Mouse (Mus musculus): ENCODE measurements at regions not wholly inside any gene's neighbourhood (a gene's known extent, or its start where the extent isn't known, plus 50 kb on each side); places are given as distances from the start of the nearest gene placed in this dataset.
A peak's percentile ranks its signal among the peaks of the same experiment; 100 is the strongest.

GRCm38 (mm10) chrX:38710660-38711264 is 61.7 kb upstream of the 6030498E09Rik start:
- Histone ChIP-seq H3K27ac (ENCODE audit: low read depth) (no peak overlapping the region), H3K4me3 (ENCODE audit: low read depth, low read length) (no peak overlapping the region), H3K36me3 (replicated peaks; ENCODE audit: control insufficient read depth, insufficient read depth, low read length) (no peaks in the 10 kb centered on the region), H3K4me1 (ENCODE audit: control insufficient read depth, insufficient read depth) (no peaks in the 10 kb centered on the region), H3K9me3 (replicated peaks; ENCODE audit: control insufficient read depth, low read length) (no peaks in the 10 kb centered on the region), H3K4me2 (ENCODE audit: low read depth, low read length) (no peak overlapping the region), H3K9ac (replicated peaks; ENCODE audit: low read depth, low read length) (no peak overlapping the region), H3K27me3 (ENCODE audit: control insufficient read depth, insufficient read depth, low read length) (no peaks in the 10 kb centered on the region)
- no peak for ATAC-seq (ENCODE audit: insufficient read depth, low read depth)
- no peak for DNase-seq (ENCODE audit: low spot score)
- 64% methylated on average over 3 of the region's 3 CpGs for WGBS
- no peak for TF ChIP-seq CTCF (IDR thresholded peaks at IDR 0.05; ENCODE audit: low read depth)
- no peak for TF ChIP-seq EP300 (IDR thresholded peaks at IDR 0.05; ENCODE audit: low read depth)

GRCm38 (mm10) chrX:38711442-38712258 is 60.8 kb upstream of the 6030498E09Rik start:
- Histone ChIP-seq H3K9ac (replicated peaks; ENCODE audit: low read depth, low read length) (no peak overlapping the region), H3K9me3 (replicated peaks; ENCODE audit: control insufficient read depth, low read length) (no peaks in the 10 kb centered on the region), H3K27me3 (ENCODE audit: control insufficient read depth, insufficient read depth, low read length) (no peaks in the 10 kb centered on the region), H3K4me1 (ENCODE audit: control insufficient read depth, insufficient read depth) (no peaks in the 10 kb centered on the region), H3K36me3 (replicated peaks; ENCODE audit: control insufficient read depth, insufficient read depth, low read length) (no peaks in the 10 kb centered on the region), H3K4me3 (ENCODE audit: low read depth, low read length) (no peak overlapping the region), H3K4me2 (ENCODE audit: low read depth, low read length) (no peak overlapping the region), H3K27ac (ENCODE audit: low read depth) (no peak overlapping the region)
- DNase-seq (ENCODE audit: low spot score): no peak
- WGBS: 32% methylated on average over 5 of the region's 5 CpGs
- TF ChIP-seq CTCF (IDR thresholded peaks at IDR 0.05; ENCODE audit: low read depth): no peak
- TF ChIP-seq EP300 (IDR thresholded peaks at IDR 0.05; ENCODE audit: low read depth): no peak
- ATAC-seq (ENCODE audit: insufficient read depth, low read depth): peak; percentile 11; the same call in 1 of the 2 replicates
